Mouse (Mus musculus): ENCODE data around the gene Fancc. TPM values are rescaled to one million over a fixed set of nuclear protein-coding genes. Genes with fewer than 3 reads are reported as not detected.

Fancc gene
- 6.4 and 19.0 TPM in 2 replicates for total RNA-seq (2023)

GRCm38 (mm10) chr13:63496646-63497582 is at the start of gene Fancc:
Gene Fancc (minus strand): TSS chr13:63497278.

Other genes starting within 250 kb of the Fancc start
- 0.84 and 0.95 TPM in 2 replicates for gene Ptch1, start 76.3 kb upstream of the Fancc start, total RNA-seq (2023)